8 mouse cellular contexts compared by ENCODE assay signal in the genomic region with DNA sequence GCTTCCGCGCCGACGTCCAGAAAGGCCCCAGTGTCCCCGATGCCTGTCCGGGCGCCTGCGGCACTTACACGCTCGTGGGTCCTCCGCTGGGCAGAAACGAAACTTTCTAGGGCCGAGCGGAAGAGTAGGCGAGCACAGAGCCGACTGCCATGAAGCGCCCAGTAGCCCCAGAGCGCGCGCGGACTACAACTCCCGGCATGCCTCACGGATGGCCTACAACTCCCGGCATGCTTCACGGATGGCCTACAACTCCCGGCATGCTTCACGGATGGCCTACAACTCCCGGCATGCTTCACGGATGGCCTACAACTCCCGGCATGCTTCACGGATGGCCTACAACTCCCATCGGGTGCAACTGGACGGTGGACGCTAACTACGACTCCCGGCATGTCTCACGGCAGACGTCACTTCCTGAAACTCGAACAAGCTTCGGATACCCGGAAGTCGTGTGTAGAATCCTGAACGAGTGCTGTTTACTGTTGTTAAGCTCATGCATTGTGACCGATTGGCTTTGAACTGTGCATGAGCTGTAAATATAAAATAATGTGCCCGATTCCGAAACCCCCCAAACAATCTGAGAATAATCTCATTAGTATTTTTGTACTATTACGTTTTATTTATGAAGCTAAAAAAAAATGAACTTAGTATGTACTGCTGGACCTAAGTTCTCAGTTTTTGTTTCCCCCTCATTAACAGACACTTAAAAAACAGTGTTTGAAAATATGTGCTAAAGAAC. TPM values are rescaled to one million over a fixed set of nuclear protein-coding genes. Genes with fewer than 3 reads are reported as not detected.
DNase-seq lines count a peak whose midpoint lies in the region; ATAC-seq and TF ChIP-seq lines count a peak whose summit lies in the region.

Gene Fyco1, minus strand, starts transcription at position 187 of the 736 bp plus-strand sequence.

- H3K9ac ChIP-seq in forebrain, embryonic 12.5 days, result peak within 1 kb of the TSS; percentile 63
- peak within 1 kb of the TSS; percentile 93 for H3K9ac ChIP-seq in heart, postnatal 0 days (replicated peaks; ENCODE audit: low read depth, low read length)
- peak within 1 kb of the TSS; percentile 95 for H3K9ac ChIP-seq in liver, embryonic 16.5 days (ENCODE audit: low read depth, low read length)
- H3K9ac ChIP-seq in neural tube, embryonic 13.5 days, result peak within 1 kb of the TSS; percentile 80

- no peaks in the 10 kb centered on the region for H3K27me3 ChIP-seq in E14TG2a.4 (ENCODE audit: insufficient read depth, low read length)
- H3K27me3 ChIP-seq in forebrain, embryonic 12.5 days, result no peaks in the 10 kb centered on the region
- no peaks in the 10 kb centered on the region for H3K27me3 ChIP-seq in heart, postnatal 0 days (ENCODE audit: control insufficient read depth, insufficient read depth, low read length)
- H3K27me3 ChIP-seq in liver, embryonic 16.5 days (ENCODE audit: control insufficient read depth, insufficient read depth, low read depth, low read length), result no peaks in the 10 kb centered on the region
- 0 out of 2 replicates have a peak, but pooled peaks cover 3% of the 10 kb centered on the region for H3K27me3 ChIP-seq in neural tube, embryonic 13.5 days
- no peaks in the 10 kb centered on the region for H3K27me3 ChIP-seq in testis, adult 2 months (ENCODE audit: control insufficient read depth, insufficient read depth, low read length)

- H3K27ac ChIP-seq in forebrain, embryonic 12.5 days, result peak within 1 kb of the TSS; percentile 84
- H3K27ac ChIP-seq in heart, postnatal 0 days (ENCODE audit: low read depth), result peak within 1 kb of the TSS; percentile 99
- peak within 1 kb of the TSS; percentile 94 for H3K27ac ChIP-seq in liver, embryonic 16.5 days (ENCODE audit: low read length)
- H3K27ac ChIP-seq in neural tube, embryonic 13.5 days (replicated peaks), result peak within 1 kb of the TSS; percentile 86
- H3K27ac ChIP-seq in testis, adult 2 months (ENCODE audit: control insufficient read depth, insufficient read depth, low read depth, low read length), result peak within 1 kb of the TSS; percentile 90

- peak; percentile 97 for ATAC-seq in forebrain, embryonic 12.5 days (ENCODE audit: low FRiP score)
- ATAC-seq in heart, postnatal 0 days (ENCODE audit: insufficient read depth, low read depth), result peak; percentile 93
- peak; percentile 94 for ATAC-seq in liver, embryonic 16.5 days (ENCODE audit: low read depth)
- ATAC-seq in neural tube, embryonic 13.5 days (ENCODE audit: low read depth), result peak; percentile 98

- peak within 1 kb of the TSS; percentile 90 for H3K4me3 ChIP-seq in E14TG2a.4 (replicated peaks; ENCODE audit: low read length)
- peak within 1 kb of the TSS; percentile 69 for H3K4me3 ChIP-seq in forebrain, embryonic 12.5 days (replicated peaks)
- peak within 1 kb of the TSS; percentile 90 for H3K4me3 ChIP-seq in heart, postnatal 0 days (ENCODE audit: low read depth, low read length)
- peak within 1 kb of the TSS; percentile 97 for H3K4me3 ChIP-seq in liver, embryonic 16.5 days (ENCODE audit: low read depth, low read length)
- H3K4me3 ChIP-seq in neural tube, embryonic 13.5 days, result peak within 1 kb of the TSS; percentile 75
- peak within 1 kb of the TSS; percentile 91 for H3K4me3 ChIP-seq in testis, adult 2 months (ENCODE audit: control insufficient read depth, low read depth, low read length)

- peak; percentile 80 for TF ChIP-seq POLR2A in testis, adult 2 months (IDR thresholded peaks at IDR 0.05; ENCODE audit: control insufficient read depth, low read depth, low read length)

- H3K9me3 ChIP-seq in E14TG2a.4 (ENCODE audit: low read length), result peaks cover 24% of the 10 kb centered on the region
- H3K9me3 ChIP-seq in forebrain, embryonic 12.5 days, result no peaks in the 10 kb centered on the region
- no peaks in the 10 kb centered on the region for H3K9me3 ChIP-seq in heart, postnatal 0 days (replicated peaks; ENCODE audit: control insufficient read depth, low read length)
- no peaks in the 10 kb centered on the region for H3K9me3 ChIP-seq in liver, embryonic 16.5 days (replicated peaks; ENCODE audit: control insufficient read depth, low read length)
- no peaks in the 10 kb centered on the region for H3K9me3 ChIP-seq in neural tube, embryonic 13.5 days

- H3K4me1 ChIP-seq in E14TG2a.4 (replicated peaks; ENCODE audit: low read depth, low read length), result peaks cover 10% of the 10 kb centered on the region
- peaks cover 16% of the 10 kb centered on the region for H3K4me1 ChIP-seq in forebrain, embryonic 12.5 days
- peaks cover 18% of the 10 kb centered on the region; the same call in 1 of the 2 replicates for H3K4me1 ChIP-seq in heart, postnatal 0 days (ENCODE audit: control insufficient read depth, insufficient read depth)
- peaks cover 24% of the 10 kb centered on the region for H3K4me1 ChIP-seq in liver, embryonic 16.5 days (ENCODE audit: control insufficient read depth, low read depth, low read length)
- H3K4me1 ChIP-seq in neural tube, embryonic 13.5 days (replicated peaks), result peaks cover 12% of the 10 kb centered on the region
- no peaks in the 10 kb centered on the region; the same call in 1 of the 2 replicates for H3K4me1 ChIP-seq in testis, adult 2 months (ENCODE audit: control insufficient read depth, insufficient read depth, low read length)

- TF ChIP-seq EP300 in heart, postnatal 0 days (IDR thresholded peaks at IDR 0.05; ENCODE audit: low read depth), result peak; percentile 16

- peak; percentile 93 for DNase-seq in c-Kit-positive CD71-positive TER-119-positive erythroid progenitor cells, embryonic 14.5 days (ENCODE audit: low spot score)
- peak; percentile 99 for DNase-seq in heart, postnatal 0 days (ENCODE audit: low spot score)
- peak; percentile 93 for DNase-seq in kidney, postnatal 4 days

- H3K36me3 ChIP-seq in E14TG2a.4 (ENCODE audit: insufficient read depth, low read length), result no peaks in the 10 kb centered on the region
- H3K36me3 ChIP-seq in forebrain, embryonic 12.5 days (replicated peaks), result no peaks in the 10 kb centered on the region
- H3K36me3 ChIP-seq in heart, postnatal 0 days (replicated peaks; ENCODE audit: control insufficient read depth, insufficient read depth, low read length), result no peaks in the 10 kb centered on the region
- H3K36me3 ChIP-seq in liver, embryonic 16.5 days (ENCODE audit: control insufficient read depth, insufficient read depth), result no peaks in the 10 kb centered on the region
- H3K36me3 ChIP-seq in neural tube, embryonic 13.5 days, result no peaks in the 10 kb centered on the region
- H3K36me3 ChIP-seq in testis, adult 2 months (ENCODE audit: control insufficient read depth, insufficient read depth, low read length), result no peaks in the 10 kb centered on the region

- peak within 1 kb of the TSS; percentile 80 for H3K4me2 ChIP-seq in forebrain, embryonic 12.5 days
- peak within 1 kb of the TSS; percentile 64 for H3K4me2 ChIP-seq in heart, postnatal 0 days (ENCODE audit: low read depth, low read length)
- H3K4me2 ChIP-seq in liver, embryonic 16.5 days (ENCODE audit: low read depth, low read length), result peak within 1 kb of the TSS; percentile 78
- H3K4me2 ChIP-seq in neural tube, embryonic 13.5 days, result peak within 1 kb of the TSS; percentile 86

- no peak for TF ChIP-seq CTCF in E14TG2a.4 (conservative IDR thresholded peaks at IDR 0.05; ENCODE audit: low read length)
- no peak for TF ChIP-seq CTCF in heart, postnatal 0 days (IDR thresholded peaks at IDR 0.05; ENCODE audit: low read depth)
- 0 out of 2 replicates have a peak, but pooled peaks have one; percentile 1 for TF ChIP-seq CTCF in testis, adult 2 months (IDR thresholded peaks at IDR 0.05; ENCODE audit: control insufficient read depth, insufficient read depth, insufficient replicate concordance, low read depth, low read length)

- under 1% methylated on average over 47 of the region's 47 CpGs for WGBS in forebrain, embryonic 12.5 days
- WGBS in heart, postnatal 0 days, result under 1% methylated on average over 47 of the region's 47 CpGs
- WGBS in liver, embryonic 16.5 days (ENCODE audit: insufficient replicate concordance), result under 1% methylated on average over 47 of the region's 47 CpGs
- WGBS in neural tube, embryonic 13.5 days, result under 1% methylated on average over 47 of the region's 47 CpGs

RNA-seq across cellular contexts. Expression of gene Fyco1, which starts in this region (rescaled TPM):
- polyA plus RNA-seq in forebrain, embryonic 12.5 days (2016; fragmentation: Nextera tagmentation; extraction: Ambion mirVana), result 9.9 and 10.5 TPM in 2 replicates
- total RNA-seq in heart, postnatal 0 days (2014; rRNA removed; ENCODE audit: low replicate concordance), result 62.5 and 82.7 TPM in 2 replicates
- 35.3 and 40.9 TPM in 2 replicates for polyA plus RNA-seq in heart, postnatal 0 days (2015; fragmentation: Nextera tagmentation; extraction: Ambion mirVana)
- polyA plus RNA-seq in liver, embryonic 16.5 days (2015; fragmentation: Nextera tagmentation; extraction: Ambion mirVana), result 3.9 and 4.7 TPM in 2 replicates
- 9.4 and 9.6 TPM in 2 replicates for polyA plus RNA-seq in neural tube, embryonic 13.5 days (2015; fragmentation: Nextera tagmentation; extraction: Ambion mirVana)
- 18.6 and 25.5 TPM in 2 replicates for polyA plus RNA-seq in testis, adult 2 months (2012; rRNA removed)

Comparison
In these comparisons a context has a peak if more than half of its experiments do, and no peak if none do; other contexts are left out.
1. Peak in every context shown above with its lines: DNase-seq, ATAC-seq, H3K4me3 ChIP-seq and H3K27ac ChIP-seq.